Mouse (Mus musculus) heart, embryonic 11.5 days (tissue): ENCODE data around the gene Pum1. TPM values are rescaled to one million over a fixed set of nuclear protein-coding genes. Genes with fewer than 3 reads are reported as not detected.
"Not testable (repeated sequence)": the region's sequence is repeated elsewhere in the genome, so short reads cannot be mapped to it uniquely, and the experiment has no call there.

Experiments
- ATAC-seq: fragments of 200-750 bp; cut with Nextera tagmentation; replicated peaks from 2 replicates; pipeline ENCODE4 v1.8.0; 2017; ENCODE audit warnings: moderate library complexity; ENCODE audit not compliant: insufficient number of reproducible peaks, low FRiP score, low TSS enrichment
- H3K27ac ChIP-seq: fragments of 300-500 bp; sonication (generic); 2 replicates; pipeline ENCODE4 v1.5.1; 2014; ENCODE audit warnings: mild to moderate bottlenecking, low read depth, low read length
- H3K27me3 ChIP-seq: fragments of 300-500 bp; sonication (generic); 2 replicates; pipeline ENCODE4 v1.6.1; 2014; ENCODE audit warnings: mild to moderate bottlenecking, low read length, mixed read lengths; ENCODE audit not compliant: control insufficient read depth, insufficient read depth
- H3K36me3 ChIP-seq: fragments of 300-500 bp; sonication (generic); 2 replicates; pipeline ENCODE4 v1.6.1; 2014; ENCODE audit warnings: mild to moderate bottlenecking, low read length, moderate library complexity, mixed read lengths; ENCODE audit not compliant: control insufficient read depth, insufficient read depth
- H3K4me1 ChIP-seq: fragments of 300-500 bp; sonication (generic); 2 replicates; pipeline ENCODE4 v1.6.1; 2014; ENCODE audit warnings: low read length; ENCODE audit not compliant: control insufficient read depth, insufficient read depth
- H3K4me2 ChIP-seq: fragments of 300-500 bp; sonication (generic); 2 replicates; pipeline ENCODE4 v1.6.1; 2014; ENCODE audit warnings: mild to moderate bottlenecking, moderate library complexity
- H3K4me3 ChIP-seq: fragments of 300-500 bp; sonication (generic); 2 replicates; pipeline ENCODE4 v1.5.1; 2014; ENCODE audit warnings: low read depth, low read length
- H3K9ac ChIP-seq: fragments of 300-500 bp; sonication (generic); 2 replicates; pipeline ENCODE4 v1.6.1; 2014; ENCODE audit warnings: mild to moderate bottlenecking, low read depth, low read length, moderate library complexity
- H3K9me3 ChIP-seq: fragments of 300-500 bp; sonication (generic); replicated peaks from 2 replicates; pipeline ENCODE4 v1.6.1; 2016; ENCODE audit warnings: low read length; ENCODE audit not compliant: control insufficient read depth
- WGBS: fragments of 180-500 bp; shearing (Covaris S2); extraction: QIAGEN DNeasy Blood & Tissue Kit; methylation state at CpG from one replicate; pipeline ENCODE4 v1.1.7; 2014; ENCODE audit not compliant: insufficient replicate concordance; 5-methylcytosine and 5-hydroxymethylcytosine counted together
- polyA plus RNA-seq: library from polyadenylated mRNA; unstranded; fragments of >200 nt; fragmentation: Nextera tagmentation; extraction: Ambion mirVana; gene quantifications from 2 replicates; pipeline ENCODE4 v1.2.1, GENCODE M21; 2014

Pum1 gene
- polyA plus RNA-seq, 1 experiment from 2014 or later: 68.3 TPM

GRCm38 (mm10) chr4:130664414-130665029, 1.4 kb downstream of the Pum1 start:
- peak overlapping the region; percentile 97; the same call in 1 of the 2 replicates for H3K27ac ChIP-seq
- H3K4me3 ChIP-seq: peak overlapping the region; percentile 96
- H3K27me3 ChIP-seq: no peaks in the 10 kb centered on the region
- H3K36me3 ChIP-seq: no peaks in the 10 kb centered on the region
- H3K4me2 ChIP-seq: peak overlapping the region; percentile 81
- 6% methylated on average over 7 of the region's 7 CpGs for WGBS
- peaks cover 11% of the 10 kb centered on the region for H3K4me1 ChIP-seq
- ATAC-seq: no peak
- no peaks in the 10 kb centered on the region for H3K9me3 ChIP-seq
- H3K9ac ChIP-seq: peak overlapping the region; percentile 99

DNA sequence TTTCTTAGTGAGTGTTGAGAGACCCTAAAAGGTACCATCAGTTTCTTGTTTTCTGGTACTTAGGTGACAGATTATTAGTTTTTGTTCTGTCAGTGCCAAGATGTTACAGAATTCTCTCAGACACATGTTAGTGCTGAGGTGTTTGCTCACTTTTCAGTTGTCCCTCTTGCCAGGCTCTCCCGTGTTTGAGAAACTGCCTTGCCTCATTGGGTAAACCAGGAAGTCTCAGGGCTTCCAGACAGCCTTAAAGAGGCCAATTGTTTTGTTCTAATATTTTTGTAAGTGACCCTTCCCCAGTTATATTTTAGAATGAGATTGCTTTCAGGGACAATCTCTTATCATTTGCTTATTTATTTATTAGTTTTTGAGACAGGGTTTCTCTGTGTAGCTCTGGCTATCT, 2.1 kb downstream of the Pum1 start:
- no peak overlapping the region for H3K9ac ChIP-seq
- WGBS: 3% methylated on average over 1 of the region's 1 CpGs

GRCm38 (mm10) chr4:130667686-130668085, 4.6 kb downstream of the Pum1 start:
- H3K27me3 ChIP-seq: no peaks in the 10 kb centered on the region
- WGBS: 66% methylated on average over 2 of the region's 2 CpGs
- no peaks in the 10 kb centered on the region for H3K9me3 ChIP-seq
- no peak overlapping the region for H3K9ac ChIP-seq
- H3K4me3 ChIP-seq: no peak overlapping the region
- no peak for ATAC-seq
- H3K4me1 ChIP-seq: peaks cover 18% of the 10 kb centered on the region
- no peak overlapping the region for H3K27ac ChIP-seq
- H3K4me2 ChIP-seq: peak overlapping the region; percentile 15
- H3K36me3 ChIP-seq: peaks cover 17% of the 10 kb centered on the region

More for the DNA sequence above, 2.1 kb downstream of the Pum1 start:
- H3K36me3 ChIP-seq: no peaks in the 10 kb centered on the region
- ATAC-seq: no peak
- peak overlapping the region; percentile 81 for H3K4me2 ChIP-seq
- H3K4me3 ChIP-seq: peak overlapping the region; percentile 96
- no peaks in the 10 kb centered on the region for H3K9me3 ChIP-seq
- peaks cover 11% of the 10 kb centered on the region for H3K4me1 ChIP-seq
- no peaks in the 10 kb centered on the region for H3K27me3 ChIP-seq
- H3K27ac ChIP-seq: no peak overlapping the region

- no peak overlapping the region for H3K4me3 ChIP-seq
These were observed 5.4 kb downstream of the Pum1 start for GRCm38 (mm10) chr4:130668541-130668940.

GRCm38 (mm10) chr4:130668991-130669390, 5.9 kb downstream of the Pum1 start:
- Histone ChIP-seq H3K4me2 (no peak overlapping the region), H3K27ac (no peak overlapping the region), H3K36me3 (peaks cover 23% of the 10 kb centered on the region), H3K4me3 (no peak overlapping the region), H3K27me3 (no peaks in the 10 kb centered on the region), H3K9me3 (no peaks in the 10 kb centered on the region), H3K9ac (no peak overlapping the region), H3K4me1 (peaks cover 18% of the 10 kb centered on the region)
- 72% methylated on average over 7 of the region's 7 CpGs for WGBS
- no peak for ATAC-seq

More at GRCm38 (mm10) chr4:130668541-130668940, 5.4 kb downstream of the Pum1 start:
- H3K4me2 ChIP-seq: no peak overlapping the region
- no peak for ATAC-seq
- H3K36me3 ChIP-seq: peaks cover 23% of the 10 kb centered on the region
- H3K4me1 ChIP-seq: peaks cover 18% of the 10 kb centered on the region
- H3K9me3 ChIP-seq: no peaks in the 10 kb centered on the region
- H3K27ac ChIP-seq: no peak overlapping the region
- H3K9ac ChIP-seq: no peak overlapping the region
- 18% methylated on average over 2 of the region's 2 CpGs for WGBS
- H3K27me3 ChIP-seq: no peaks in the 10 kb centered on the region

DNA sequence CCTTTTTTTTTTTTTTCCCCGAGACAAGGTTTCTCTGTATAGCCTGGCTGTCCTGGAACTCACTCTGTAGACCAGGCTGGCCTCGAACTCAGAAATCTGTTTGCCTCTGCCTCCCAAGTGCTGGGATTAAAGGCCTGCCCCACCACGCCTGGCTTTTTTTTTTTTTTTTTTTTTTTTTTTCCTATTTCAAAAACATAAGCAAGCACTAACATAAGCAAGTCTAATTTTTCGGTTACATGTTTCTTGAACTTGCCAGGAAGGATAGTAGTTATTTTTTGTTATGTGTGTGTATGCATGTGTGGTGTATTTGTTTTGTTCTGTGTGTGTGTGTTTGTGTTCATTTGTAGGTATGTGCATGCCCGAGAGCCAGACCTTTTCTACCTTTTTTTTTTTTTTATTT, 6.9 kb downstream of the Pum1 start:
- not testable (repeated sequence) for H3K4me3 ChIP-seq, H3K4me2 ChIP-seq, H3K27me3 ChIP-seq, ATAC-seq, H3K9me3 ChIP-seq, H3K27ac ChIP-seq, H3K9ac ChIP-seq
- peaks cover 18% of the 10 kb centered on the region for H3K4me1 ChIP-seq
- H3K36me3 ChIP-seq: peaks cover 23% of the 10 kb centered on the region
- 87% methylated on average over 5 of the region's 5 CpGs for WGBS

DNA sequence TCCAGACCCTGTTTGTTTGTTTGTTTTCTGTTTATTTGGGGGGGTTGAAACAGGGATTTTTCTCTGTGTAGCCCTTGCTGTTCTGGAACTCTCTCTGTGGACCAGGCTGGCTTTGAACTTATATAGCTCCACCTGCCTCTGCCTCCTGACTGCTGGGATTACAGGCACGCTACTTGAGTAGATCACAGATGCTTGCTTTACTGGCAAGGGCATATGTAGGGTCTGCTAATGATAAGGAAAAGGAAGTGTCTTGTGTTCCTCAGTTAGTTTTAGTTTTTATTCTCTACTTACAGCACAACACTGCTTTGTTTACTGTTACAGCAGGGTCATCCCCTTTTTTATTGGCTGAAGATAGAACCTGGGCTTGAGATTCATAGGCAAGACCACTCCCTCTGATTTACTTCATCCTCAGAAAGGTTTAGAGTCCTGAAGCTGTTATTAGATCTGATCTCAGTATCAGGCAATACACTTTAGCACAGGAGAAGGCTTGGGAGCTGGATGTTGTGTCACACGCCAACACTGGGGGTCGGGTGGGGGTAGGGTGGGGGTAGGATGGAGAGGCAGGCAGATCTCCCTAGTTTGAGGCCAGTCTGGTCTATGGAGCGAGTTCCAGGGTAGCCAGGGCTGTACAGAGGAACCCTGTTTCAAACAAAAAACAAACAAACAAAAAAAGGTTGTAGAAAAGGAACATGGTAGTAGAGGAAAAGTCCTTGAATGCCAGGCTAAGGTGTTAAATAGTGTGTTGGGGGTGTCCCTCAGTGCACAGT, 8.1 kb downstream of the Pum1 start:
- H3K9me3 ChIP-seq: no peaks in the 10 kb centered on the region
- H3K27ac ChIP-seq: no peak overlapping the region
- no peak overlapping the region for H3K4me2 ChIP-seq
- no peak overlapping the region for H3K4me3 ChIP-seq
- no peak for ATAC-seq
- peaks cover 18% of the 10 kb centered on the region for H3K4me1 ChIP-seq
- peaks cover 23% of the 10 kb centered on the region for H3K36me3 ChIP-seq
- H3K27me3 ChIP-seq: no peaks in the 10 kb centered on the region
- 86% methylated on average over 4 of the region's 4 CpGs for WGBS
- no peak overlapping the region for H3K9ac ChIP-seq

- H3K9ac ChIP-seq: no peak overlapping the region
- H3K4me2 ChIP-seq: no peak overlapping the region
- no peak for ATAC-seq
- H3K4me3 ChIP-seq: no peak overlapping the region
- peaks cover 18% of the 10 kb centered on the region for H3K4me1 ChIP-seq
- no peaks in the 10 kb centered on the region for H3K27me3 ChIP-seq
- no peak overlapping the region for H3K27ac ChIP-seq
- no peaks in the 10 kb centered on the region for H3K9me3 ChIP-seq
- H3K36me3 ChIP-seq: peaks cover 23% of the 10 kb centered on the region
These were observed 9.0 kb downstream of the Pum1 start for GRCm38 (mm10) chr4:130672161-130672560.
